9 mouse cellular contexts compared by ENCODE assay signal in genomic region chr2:122366039-122366438, GRCm38 (mm10). TPM values are rescaled to one million over a fixed set of nuclear protein-coding genes. Genes with fewer than 3 reads are reported as not detected.
DNase-seq lines count a peak whose midpoint lies in the region; ATAC-seq and TF ChIP-seq lines count a peak whose summit lies in the region.
"Had no signal": no experiment of that assay in that cellular context is flagged by ENCODE, and none has a peak within 500 bp of the region (broad histone marks: within the 10 kb centered on the region; RNA-seq: fewer than 3 reads in every experiment).

No protein-coding gene starts in this region.

- H3K4me3 ChIP-seq in liver, embryonic 15.5 days (replicated peaks), result no peak overlapping the region
- no peak overlapping the region for H3K4me3 ChIP-seq in liver, postnatal 0 days (ENCODE audit: low read depth, low read length)
- H3K4me3 ChIP-seq in forebrain, embryonic 10.5 days, result peak overlapping the region; percentile 98
- peak overlapping the region; percentile 96 for H3K4me3 ChIP-seq in limb, embryonic 10.5 days

- peaks cover 81% of the 10 kb centered on the region for H3K4me1 ChIP-seq in liver, embryonic 15.5 days (replicated peaks)
- peaks cover 29% of the 10 kb centered on the region for H3K4me1 ChIP-seq in liver, postnatal 0 days (ENCODE audit: insufficient read depth)
- peaks cover 59% of the 10 kb centered on the region for H3K4me1 ChIP-seq in forebrain, embryonic 10.5 days
- peaks cover 37% of the 10 kb centered on the region for H3K4me1 ChIP-seq in limb, embryonic 10.5 days

- H3K9ac ChIP-seq in liver, embryonic 15.5 days, result 0 out of 2 replicates have a peak overlapping the region, but pooled peaks have one; percentile 13
- H3K9ac ChIP-seq in liver, postnatal 0 days (replicated peaks), result no peak overlapping the region

- WGBS in liver, embryonic 15.5 days (ENCODE audit: insufficient replicate concordance), result 86% methylated on average over 3 of the region's 3 CpGs
- WGBS in liver, postnatal 0 days (ENCODE audit: insufficient replicate concordance), result 85% methylated on average over 3 of the region's 3 CpGs
- 89% methylated on average over 3 of the region's 3 CpGs for WGBS in forebrain, embryonic 10.5 days
- 76% methylated on average over 3 of the region's 3 CpGs for WGBS in limb, embryonic 10.5 days

- no peaks in the 10 kb centered on the region for H3K27me3 ChIP-seq in liver, embryonic 15.5 days
- no peaks in the 10 kb centered on the region for H3K27me3 ChIP-seq in liver, postnatal 0 days (ENCODE audit: insufficient read depth, low read length)
- peaks cover 18% of the 10 kb centered on the region for H3K27me3 ChIP-seq in forebrain, embryonic 10.5 days (ENCODE audit: poor library complexity, severe bottlenecking)
- H3K27me3 ChIP-seq in limb, embryonic 10.5 days (ENCODE audit: low read depth, poor library complexity, severe bottlenecking), result peaks cover 17% of the 10 kb centered on the region

- H3K27ac ChIP-seq in liver, embryonic 15.5 days (replicated peaks), result no peak overlapping the region; the same call in 1 of the 2 replicates
- no peak overlapping the region for H3K27ac ChIP-seq in liver, postnatal 0 days (ENCODE audit: low read depth)
- H3K27ac ChIP-seq in forebrain, embryonic 10.5 days, result peak overlapping the region; percentile 62; the same call in 1 of the 2 replicates
- H3K27ac ChIP-seq in limb, embryonic 10.5 days, result no peak overlapping the region
- H3K27ac ChIP-seq: limb, embryonic 15.5 days had no signal

- no peak for DNase-seq in liver, postnatal 0 days
- DNase-seq in forebrain, embryonic 10.5 days (ENCODE audit: extremely low spot score, low spot score), result no peak
- DNase-seq in limb, embryonic 10.5 days (ENCODE audit: low spot score), result no peak
- DNase-seq in retina, embryonic 14.5 days (ENCODE audit: low spot score), result peak; percentile 38
- DNase-seq in yolk sac, embryonic 10.5 days (ENCODE audit: low spot score), result no peak
- DNase-seq in layer of hippocampus, adult 8-10 months (ENCODE audit: low spot score in 2 of 2), result no peak
- no peak for DNase-seq in urinary bladder, postnatal 25 days (ENCODE audit: low spot score)

- no peak overlapping the region for H3K4me2 ChIP-seq in liver, embryonic 15.5 days
- no peak overlapping the region for H3K4me2 ChIP-seq in liver, postnatal 0 days (ENCODE audit: low read depth, low read length)

- H3K9me3 ChIP-seq in liver, embryonic 15.5 days (replicated peaks), result no peaks in the 10 kb centered on the region
- no peaks in the 10 kb centered on the region for H3K9me3 ChIP-seq in liver, postnatal 0 days (ENCODE audit: low read length)
- H3K9me3 ChIP-seq in forebrain, embryonic 10.5 days, result no peaks in the 10 kb centered on the region
- no peaks in the 10 kb centered on the region for H3K9me3 ChIP-seq in limb, embryonic 10.5 days (replicated peaks)
- H3K9me3 ChIP-seq: limb, embryonic 15.5 days had no signal

- no peak for ATAC-seq in liver, embryonic 15.5 days (ENCODE audit: insufficient read depth)
- ATAC-seq in liver, postnatal 0 days, result no peak

- TF ChIP-seq EP300 in liver, postnatal 0 days (IDR thresholded peaks at IDR 0.05; ENCODE audit: low read depth), result no peak

- no peak for TF ChIP-seq CTCF in liver, postnatal 0 days (IDR thresholded peaks at IDR 0.05; ENCODE audit: low read depth)

- H3K36me3 ChIP-seq in liver, embryonic 15.5 days (replicated peaks), result peaks cover 13% of the 10 kb centered on the region
- H3K36me3 ChIP-seq in liver, postnatal 0 days (replicated peaks; ENCODE audit: insufficient read depth, low read length), result peaks cover 5% of the 10 kb centered on the region; the same call in 1 of the 2 replicates
- peaks cover 29% of the 10 kb centered on the region for H3K36me3 ChIP-seq in forebrain, embryonic 10.5 days (replicated peaks)
- peaks cover 40% of the 10 kb centered on the region for H3K36me3 ChIP-seq in limb, embryonic 10.5 days

RNA-seq across cellular contexts. Expression of gene Shf, which starts 2.9 kb away (rescaled TPM):
- polyA plus RNA-seq in liver, embryonic 15.5 days (2015; fragmentation: Nextera tagmentation; extraction: Ambion mirVana), result 1.1 and 1.2 TPM in 2 replicates
- polyA plus RNA-seq in liver, postnatal 0 days (2015; fragmentation: Nextera tagmentation; extraction: Ambion mirVana), result 1.2 and 1.3 TPM in 2 replicates
- 3.3 and 4.6 TPM in 2 replicates for polyA plus RNA-seq in forebrain, embryonic 10.5 days (2016; fragmentation: Nextera tagmentation; extraction: Ambion mirVana)
- polyA plus RNA-seq in limb, embryonic 10.5 days (2016; fragmentation: Nextera tagmentation; extraction: Ambion mirVana), result 5.4 TPM in 2 replicates
- 10 to 100 TPM; 56.6 to 66.5 (median 61.5) TPM for total RNA-seq in layer of hippocampus, adult 8-10 months (2022)

RNA-seq across cellular contexts. Expression of gene Duox1, which starts 50.6 kb away (rescaled TPM):
- polyA plus RNA-seq in liver, embryonic 15.5 days (2015; fragmentation: Nextera tagmentation; extraction: Ambion mirVana), result not detected in 2 replicates
- not detected in 2 replicates for polyA plus RNA-seq in liver, postnatal 0 days (2015; fragmentation: Nextera tagmentation; extraction: Ambion mirVana)
- polyA plus RNA-seq in forebrain, embryonic 10.5 days (2016; fragmentation: Nextera tagmentation; extraction: Ambion mirVana), result 0.05 TPM in 1 of 2 replicates, not detected in the other
- 0.14 and 0.18 TPM in 2 replicates for polyA plus RNA-seq in limb, embryonic 10.5 days (2016; fragmentation: Nextera tagmentation; extraction: Ambion mirVana)
- not detected for total RNA-seq in layer of hippocampus, adult 8-10 months (2022)

RNA-seq across cellular contexts. Expression of gene Duoxa1, which starts 52.5 kb away (rescaled TPM):
- not detected in 2 replicates for polyA plus RNA-seq in liver, embryonic 15.5 days (2015; fragmentation: Nextera tagmentation; extraction: Ambion mirVana)
- polyA plus RNA-seq in liver, postnatal 0 days (2015; fragmentation: Nextera tagmentation; extraction: Ambion mirVana), result not detected in 2 replicates
- polyA plus RNA-seq in forebrain, embryonic 10.5 days (2016; fragmentation: Nextera tagmentation; extraction: Ambion mirVana), result not detected in 2 replicates
- 0.45 TPM in 1 of 2 replicates, not detected in the other for polyA plus RNA-seq in limb, embryonic 10.5 days (2016; fragmentation: Nextera tagmentation; extraction: Ambion mirVana)
- total RNA-seq in layer of hippocampus, adult 8-10 months (2022), result not detected

Comparison
In these comparisons a context has a peak if more than half of its experiments do, and no peak if none do; other contexts are left out.
1. H3K4me3 ChIP-seq: peak in forebrain, embryonic 10.5 days (single experiment) and limb, embryonic 10.5 days (single experiment); none in liver, embryonic 15.5 days (single experiment) and liver, postnatal 0 days (single experiment).